Mouse (Mus musculus) heart, embryonic 12.5 days (tissue): ENCODE measurements around the gene Tmed1. TPM values are rescaled to one million over a fixed set of nuclear protein-coding genes. Genes with fewer than 3 reads are reported as not detected.
A peak's percentile ranks its signal among the peaks of the same experiment; 100 is the strongest.
"Not testable (repeated sequence)": the region's sequence is repeated elsewhere in the genome, so short reads cannot be mapped to it uniquely, and the experiment has no call there.

Experiments used
- ATAC-seq: fragments of 200-750 bp; cut with Nextera tagmentation; 2 replicates; pipeline ENCODE4 v1.8.0; 2017; ENCODE audit warnings: moderate TSS enrichment, moderate library complexity; ENCODE audit not compliant: insufficient number of reproducible peaks, low FRiP score
- H3K27ac ChIP-seq: fragments of 300-500 bp; sonication (generic); 2 replicates; pipeline ENCODE4 v1.5.1; 2016; ENCODE audit warnings: mild to moderate bottlenecking, moderate library complexity; ENCODE audit not compliant: poor library complexity, severe bottlenecking
- H3K27me3 ChIP-seq: fragments of 300-500 bp; sonication (generic); replicated peaks from 2 replicates; pipeline ENCODE4 v1.6.1; 2016; ENCODE audit warnings: mild to moderate bottlenecking, moderate library complexity
- H3K36me3 ChIP-seq: fragments of 300-500 bp; sonication (generic); 2 replicates; pipeline ENCODE4 v1.6.1; 2016; ENCODE audit warnings: mild to moderate bottlenecking, moderate library complexity
- H3K4me1 ChIP-seq: fragments of 300-500 bp; sonication (generic); replicated peaks from 2 replicates; pipeline ENCODE4 v1.6.1; 2016; ENCODE audit warnings: mild to moderate bottlenecking
- H3K4me2 ChIP-seq: fragments of 300-500 bp; sonication (generic); 2 replicates; pipeline ENCODE4 v1.6.1; 2016; ENCODE audit warnings: mild to moderate bottlenecking, moderate library complexity
- H3K4me3 ChIP-seq: fragments of 300-500 bp; sonication (generic); 2 replicates; pipeline ENCODE4 v1.5.1; 2016; ENCODE audit warnings: mild to moderate bottlenecking
- H3K9ac ChIP-seq: fragments of 300-500 bp; sonication (generic); 2 replicates; pipeline ENCODE4 v1.6.1; 2016; ENCODE audit warnings: mild to moderate bottlenecking, moderate library complexity
- H3K9me3 ChIP-seq: fragments of 300-500 bp; sonication (generic); replicated peaks from 2 replicates; pipeline ENCODE4 v1.6.1; 2016; ENCODE audit warnings: mild to moderate bottlenecking, moderate library complexity
- WGBS: fragments of 180-500 bp; shearing (Covaris S2); methylation state at CpG from one replicate; pipeline ENCODE4 v1.1.7; 2016; 5-methylcytosine and 5-hydroxymethylcytosine counted together
- polyA plus RNA-seq: library from polyadenylated mRNA; unstranded; fragments of >200 nt; fragmentation: Nextera tagmentation; extraction: Ambion mirVana; gene quantifications from 2 replicates; pipeline ENCODE4 v1.2.1, GENCODE M21; 2016

Tmed1 gene
- polyA plus RNA-seq, 1 experiment from 2014 or later, result 92.3 TPM

DNA sequence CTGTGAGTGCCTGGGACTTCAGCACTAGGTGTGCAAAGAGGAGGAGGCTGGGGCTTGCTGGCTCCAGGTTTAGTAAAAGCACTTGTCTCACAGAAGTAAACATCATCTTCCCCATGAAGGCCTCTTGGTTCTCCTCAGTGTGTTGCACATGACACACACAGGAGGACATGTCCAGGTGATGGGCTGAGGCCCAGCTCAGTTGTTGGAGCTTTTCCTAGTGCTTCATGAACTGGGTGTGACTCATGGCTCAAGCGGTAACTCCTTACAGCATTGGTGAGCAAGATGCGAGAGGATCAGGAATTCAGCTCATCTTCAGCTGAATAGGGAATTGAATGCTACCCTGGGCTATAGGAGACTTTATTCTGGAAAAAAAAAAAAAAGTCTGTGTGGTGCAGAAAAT, 12.4 kb downstream of the Tmed1 start:
- H3K27ac ChIP-seq, result 0 out of 2 replicates have a peak overlapping the region, but pooled peaks have one; percentile 20
- peaks cover 12% of the 10 kb centered on the region; the same call in 1 of the 2 replicates for H3K4me1 ChIP-seq
- WGBS, result 93% methylated on average over 2 of the region's 2 CpGs
- no peak overlapping the region for H3K4me2 ChIP-seq
- H3K9me3 ChIP-seq, result no peaks in the 10 kb centered on the region
- no peak overlapping the region for H3K4me3 ChIP-seq
- no peak for ATAC-seq
- no peak overlapping the region for H3K9ac ChIP-seq
- peaks cover 73% of the 10 kb centered on the region for H3K36me3 ChIP-seq
- no peaks in the 10 kb centered on the region for H3K27me3 ChIP-seq

DNA sequence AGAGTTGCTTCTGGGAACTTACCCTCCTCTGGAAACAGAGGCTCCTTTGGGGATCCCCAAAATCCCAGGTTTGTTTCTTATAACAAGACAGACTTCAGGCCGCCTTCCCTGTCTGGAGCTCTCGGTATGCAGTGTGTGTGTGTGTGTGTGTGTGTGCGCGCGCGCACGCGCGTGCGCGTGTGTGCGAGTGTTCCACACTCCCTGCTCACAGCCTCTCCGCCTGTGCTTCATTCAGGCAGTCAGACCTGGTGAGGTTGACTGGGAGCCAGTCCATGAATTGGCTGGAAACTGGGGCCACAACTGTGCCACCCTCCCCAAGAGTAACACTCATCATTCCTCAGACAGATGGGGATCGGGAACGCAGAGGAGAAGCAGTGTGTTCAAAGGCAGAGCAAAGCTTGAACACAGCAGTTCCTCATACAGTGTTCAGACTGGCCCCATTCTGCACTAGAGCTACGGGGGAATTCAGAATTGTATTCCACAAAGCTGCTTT, 13.0 kb downstream of the Tmed1 start:
- no peak for ATAC-seq
- Histone ChIP-seq H3K4me1 (peaks cover 12% of the 10 kb centered on the region; the same call in 1 of the 2 replicates), H3K27me3 (no peaks in the 10 kb centered on the region), H3K9me3 (no peaks in the 10 kb centered on the region), H3K4me2 (no peak overlapping the region), H3K9ac (no peak overlapping the region), H3K36me3 (peaks cover 73% of the 10 kb centered on the region), H3K27ac (peak overlapping the region; percentile 20; the same call in 1 of the 2 replicates), H3K4me3 (no peak overlapping the region)
- 93% methylated on average over 16 of the region's 16 CpGs for WGBS

DNA sequence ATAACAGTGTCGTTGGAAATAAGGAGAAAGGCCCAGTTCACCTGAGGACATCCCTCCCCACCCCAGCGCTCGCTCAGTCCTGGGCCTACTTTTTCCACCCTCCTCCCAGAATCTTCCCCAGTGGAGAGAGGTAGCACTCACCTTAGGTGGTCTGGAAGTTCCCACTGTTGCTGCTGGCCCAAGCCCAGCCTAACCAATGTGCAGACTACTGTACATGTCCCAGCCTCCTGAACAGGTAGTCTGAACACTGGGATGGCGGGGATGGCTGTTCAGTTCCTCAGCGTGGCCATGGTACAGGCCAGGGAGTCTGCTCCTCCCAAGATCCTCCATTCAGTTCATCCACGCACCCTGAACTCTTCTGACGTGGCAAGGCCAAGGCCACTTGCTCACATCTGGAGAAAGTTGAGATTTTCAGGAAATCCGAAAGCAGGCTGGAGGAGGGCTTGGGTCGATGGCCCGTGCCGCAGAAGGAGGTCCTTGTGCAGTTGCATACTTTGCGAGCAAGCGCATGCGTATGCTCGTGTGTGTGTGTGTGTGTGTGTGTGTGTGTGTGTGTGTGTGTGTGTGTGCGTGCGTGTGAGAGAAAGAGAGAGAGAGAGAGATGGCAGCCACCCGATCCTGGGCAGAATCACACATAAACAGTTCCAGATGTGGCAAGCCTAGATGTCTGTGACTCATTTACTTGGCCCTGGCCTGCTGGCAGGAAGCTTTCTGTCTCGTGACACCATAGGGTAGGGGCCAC, 13.6 kb downstream of the Tmed1 start:
- peaks cover 12% of the 10 kb centered on the region; the same call in 1 of the 2 replicates for H3K4me1 ChIP-seq
- 0 out of 2 replicates have a peak, but pooled peaks have one; percentile 16 for ATAC-seq
- no peaks in the 10 kb centered on the region for H3K27me3 ChIP-seq
- peak overlapping the region; percentile 20; the same call in 1 of the 2 replicates for H3K27ac ChIP-seq
- H3K9me3 ChIP-seq, result no peaks in the 10 kb centered on the region
- H3K4me3 ChIP-seq, result no peak overlapping the region
- WGBS, result 81% methylated on average over 19 of the region's 19 CpGs
- H3K36me3 ChIP-seq, result peaks cover 77% of the 10 kb centered on the region
- no peak overlapping the region for H3K9ac ChIP-seq
- no peak overlapping the region for H3K4me2 ChIP-seq

DNA sequence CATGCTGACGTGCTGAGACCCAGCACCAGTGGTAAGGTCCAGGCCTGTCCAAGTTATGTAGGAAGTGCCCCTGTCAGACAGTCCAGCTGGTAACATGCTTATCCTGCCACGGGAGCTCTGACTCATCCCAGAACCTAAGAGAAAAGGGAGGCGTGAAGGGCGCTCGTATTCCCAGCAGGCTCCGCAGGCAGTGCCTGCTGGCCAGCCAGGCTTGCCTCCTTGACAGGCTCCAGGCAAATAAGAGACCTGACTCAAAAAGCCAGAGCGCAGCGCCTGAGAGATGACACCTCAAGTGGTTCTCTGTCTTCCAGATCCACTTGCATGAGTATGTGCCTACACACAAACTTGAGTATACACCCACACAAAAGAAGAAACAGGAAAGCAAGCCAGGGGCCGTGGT, 15.3 kb downstream of the Tmed1 start:
- Histone ChIP-seq H3K36me3 (peaks cover 83% of the 10 kb centered on the region), H3K4me1 (peaks cover 12% of the 10 kb centered on the region; the same call in 1 of the 2 replicates), H3K27me3 (no peaks in the 10 kb centered on the region), H3K27ac (no peak overlapping the region), H3K9me3 (no peaks in the 10 kb centered on the region), H3K4me3 (no peak overlapping the region), H3K4me2 (no peak overlapping the region), H3K9ac (no peak overlapping the region)
- ATAC-seq, result peak; percentile 16; the same call in 1 of the 2 replicates
- 58% methylated on average over 9 of the region's 9 CpGs for WGBS

DNA sequence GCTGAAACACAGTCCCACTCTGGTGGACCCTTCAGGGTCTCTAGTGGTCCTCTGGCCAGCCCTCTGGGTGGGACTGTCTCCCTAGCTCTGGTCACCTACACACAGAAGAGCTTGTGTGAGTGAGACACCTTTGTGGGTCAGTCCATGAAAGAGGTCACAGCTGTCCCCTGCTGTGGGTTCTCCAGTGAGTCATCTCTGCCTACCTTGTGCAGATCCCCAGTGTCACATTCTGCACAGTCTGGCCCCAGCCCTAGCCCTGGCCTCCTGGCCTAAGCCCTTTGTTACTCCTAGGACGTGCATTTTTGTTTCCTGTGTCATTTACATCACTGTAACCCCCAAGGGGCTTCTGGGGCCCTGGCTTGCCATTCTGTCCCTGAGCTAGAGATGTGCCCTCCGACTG, 16.1 kb downstream of the Tmed1 start:
- WGBS, result 66% methylated on average over 2 of the region's 2 CpGs
- H3K4me1 ChIP-seq, result peaks cover 12% of the 10 kb centered on the region; the same call in 1 of the 2 replicates
- no peak overlapping the region for H3K4me3 ChIP-seq
- H3K27ac ChIP-seq, result no peak overlapping the region
- no peaks in the 10 kb centered on the region for H3K9me3 ChIP-seq
- no peak overlapping the region for H3K9ac ChIP-seq
- H3K27me3 ChIP-seq, result no peaks in the 10 kb centered on the region
- ATAC-seq, result no peak
- no peak overlapping the region for H3K4me2 ChIP-seq
- peaks cover 81% of the 10 kb centered on the region for H3K36me3 ChIP-seq

DNA sequence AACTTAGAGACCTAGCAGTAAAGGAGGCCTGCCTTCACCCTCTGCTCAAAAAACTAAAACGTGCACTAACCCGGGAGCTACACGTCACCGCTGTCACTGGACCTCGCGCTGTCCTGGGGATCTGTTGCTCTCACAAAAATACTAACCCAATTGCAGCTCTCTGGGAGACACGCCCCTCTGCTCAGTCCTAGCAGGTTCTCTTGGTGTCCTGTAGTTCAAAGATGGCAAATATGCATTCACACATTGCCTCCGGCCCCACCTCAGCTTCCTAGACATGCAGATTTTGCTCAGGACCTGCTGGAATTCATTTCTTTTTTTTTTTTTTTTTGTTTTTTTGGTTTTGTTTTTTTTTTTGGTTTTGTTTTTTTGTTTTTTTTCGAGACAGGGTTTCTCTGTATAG, 19.4 kb downstream of the Tmed1 start:
- H3K4me2 ChIP-seq, result no peak overlapping the region
- H3K9ac ChIP-seq, result no peak overlapping the region
- no peaks in the 10 kb centered on the region for H3K9me3 ChIP-seq
- WGBS, result 89% methylated on average over 9 of the region's 9 CpGs
- ATAC-seq, result no peak
- no peaks in the 10 kb centered on the region for H3K27me3 ChIP-seq
- H3K4me3 ChIP-seq, result no peak overlapping the region
- no peak overlapping the region for H3K27ac ChIP-seq
- peaks cover 12% of the 10 kb centered on the region; the same call in 1 of the 2 replicates for H3K4me1 ChIP-seq
- H3K36me3 ChIP-seq, result peaks cover 79% of the 10 kb centered on the region

DNA sequence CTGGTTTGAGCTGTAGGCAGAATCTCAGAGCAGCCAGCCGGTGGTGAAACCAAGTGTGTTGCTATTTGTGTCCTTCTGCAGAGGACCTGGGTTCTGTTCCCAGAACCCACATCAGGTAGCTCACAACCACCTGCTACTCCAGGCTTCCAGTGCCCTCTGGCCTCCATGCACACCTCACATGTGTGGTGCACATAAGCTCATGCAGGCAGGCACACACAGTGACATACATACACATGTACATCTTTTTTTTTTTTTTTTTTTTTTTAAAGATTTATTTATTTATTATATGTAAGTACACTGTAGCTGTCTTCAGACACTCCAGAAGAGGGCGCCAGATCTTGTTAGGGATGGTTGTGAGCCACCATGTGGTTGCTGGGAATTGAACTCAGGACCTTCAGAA, 21.8 kb downstream of the Tmed1 start:
- H3K36me3 ChIP-seq, result peaks cover 80% of the 10 kb centered on the region
- H3K4me2 ChIP-seq, H3K4me3 ChIP-seq, ATAC-seq, H3K9ac ChIP-seq, H3K4me1 ChIP-seq, H3K9me3 ChIP-seq, H3K27ac ChIP-seq, H3K27me3 ChIP-seq: not testable (repeated sequence)
- 73% methylated on average over 2 of the region's 2 CpGs for WGBS

DNA sequence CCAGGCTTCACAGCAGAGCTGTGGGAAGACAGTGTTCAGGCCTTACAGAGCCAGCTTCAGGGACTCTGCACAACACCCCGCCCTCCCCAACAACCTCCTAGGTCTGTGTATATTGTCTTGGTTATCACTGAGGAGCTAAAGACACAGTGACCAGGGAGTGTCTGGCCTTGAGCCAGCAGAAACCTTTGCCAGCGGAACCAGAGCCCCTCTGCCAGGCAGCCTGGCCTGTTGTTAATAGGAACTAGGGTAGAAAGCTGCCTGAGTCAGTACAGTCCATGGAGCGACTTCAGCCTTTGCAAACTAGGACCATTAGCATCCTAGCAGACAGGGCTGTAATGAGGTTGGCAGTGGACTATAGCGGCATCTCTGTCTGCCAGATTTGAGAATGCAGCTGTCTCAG, 26.0 kb downstream of the Tmed1 start:
- H3K9ac ChIP-seq, result no peak overlapping the region
- 79% methylated on average over 4 of the region's 4 CpGs for WGBS
- no peaks in the 10 kb centered on the region for H3K27me3 ChIP-seq
- ATAC-seq, result no peak
- H3K4me2 ChIP-seq, result no peak overlapping the region
- H3K4me3 ChIP-seq, result no peak overlapping the region
- 0 out of 2 replicates have a peak, but pooled peaks cover 2% of the 10 kb centered on the region for H3K9me3 ChIP-seq
- peaks cover 83% of the 10 kb centered on the region for H3K36me3 ChIP-seq
- no peak overlapping the region for H3K27ac ChIP-seq
- no peaks in the 10 kb centered on the region; the same call in 1 of the 2 replicates for H3K4me1 ChIP-seq

DNA sequence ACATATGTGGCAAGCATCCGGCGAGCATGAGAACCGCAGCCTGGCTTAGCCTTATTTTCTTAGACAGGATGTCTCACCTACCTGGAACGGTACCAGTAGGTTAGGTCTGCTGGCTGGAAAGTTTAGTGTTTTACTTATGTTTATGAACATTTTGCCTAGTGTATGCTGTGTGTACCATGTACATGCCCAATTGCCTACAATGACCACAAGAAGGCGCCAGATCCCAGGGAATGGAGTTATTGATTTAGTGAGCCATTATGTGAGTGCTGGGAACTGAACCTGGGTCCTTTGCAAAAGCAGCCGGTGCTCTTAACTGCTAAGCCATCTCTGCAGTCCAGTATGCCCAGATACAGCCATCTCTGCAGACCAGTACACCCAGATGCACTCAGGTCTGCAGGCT, 32.3 kb downstream of the Tmed1 start:
- peaks cover 91% of the 10 kb centered on the region for H3K36me3 ChIP-seq
- WGBS, result 96% methylated on average over 6 of the region's 6 CpGs
- ATAC-seq, result no peak
- no peak overlapping the region for H3K4me2 ChIP-seq
- no peak overlapping the region for H3K4me3 ChIP-seq
- H3K9me3 ChIP-seq, result peaks cover 9% of the 10 kb centered on the region; the same call in 1 of the 2 replicates
- no peaks in the 10 kb centered on the region; the same call in 1 of the 2 replicates for H3K4me1 ChIP-seq
- no peak overlapping the region for H3K27ac ChIP-seq
- H3K27me3 ChIP-seq, result no peaks in the 10 kb centered on the region
- no peak overlapping the region for H3K9ac ChIP-seq

DNA sequence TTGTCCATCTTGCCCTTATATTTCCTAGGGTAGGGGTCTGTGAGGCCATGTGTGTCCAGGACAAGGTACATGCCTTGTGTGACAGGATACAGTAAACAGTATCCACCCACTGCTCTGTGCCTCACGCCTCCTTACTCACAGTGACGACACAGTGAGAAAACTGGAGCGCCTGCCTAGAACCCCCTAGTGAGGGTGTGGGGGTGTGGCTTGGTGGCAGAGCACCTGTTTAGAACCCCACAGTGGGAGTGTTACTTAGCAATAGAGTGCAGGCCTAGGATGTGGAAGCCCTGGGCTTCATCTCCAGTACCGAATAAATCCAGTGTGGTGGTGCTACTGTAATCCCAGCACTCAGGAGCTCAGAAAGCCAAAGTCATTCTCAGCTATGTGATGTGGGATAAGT, 37.1 kb downstream of the Tmed1 start:
- Histone ChIP-seq H3K27me3 (no peaks in the 10 kb centered on the region), H3K4me1 (no peaks in the 10 kb centered on the region), H3K9ac (no peak overlapping the region), H3K36me3 (peaks cover 91% of the 10 kb centered on the region), H3K9me3 (peaks cover 5% of the 10 kb centered on the region; the same call in 1 of the 2 replicates), H3K4me2 (no peak overlapping the region), H3K27ac (no peak overlapping the region), H3K4me3 (no peak overlapping the region)
- 79% methylated on average over 4 of the region's 4 CpGs for WGBS
- no peak for ATAC-seq

DNA sequence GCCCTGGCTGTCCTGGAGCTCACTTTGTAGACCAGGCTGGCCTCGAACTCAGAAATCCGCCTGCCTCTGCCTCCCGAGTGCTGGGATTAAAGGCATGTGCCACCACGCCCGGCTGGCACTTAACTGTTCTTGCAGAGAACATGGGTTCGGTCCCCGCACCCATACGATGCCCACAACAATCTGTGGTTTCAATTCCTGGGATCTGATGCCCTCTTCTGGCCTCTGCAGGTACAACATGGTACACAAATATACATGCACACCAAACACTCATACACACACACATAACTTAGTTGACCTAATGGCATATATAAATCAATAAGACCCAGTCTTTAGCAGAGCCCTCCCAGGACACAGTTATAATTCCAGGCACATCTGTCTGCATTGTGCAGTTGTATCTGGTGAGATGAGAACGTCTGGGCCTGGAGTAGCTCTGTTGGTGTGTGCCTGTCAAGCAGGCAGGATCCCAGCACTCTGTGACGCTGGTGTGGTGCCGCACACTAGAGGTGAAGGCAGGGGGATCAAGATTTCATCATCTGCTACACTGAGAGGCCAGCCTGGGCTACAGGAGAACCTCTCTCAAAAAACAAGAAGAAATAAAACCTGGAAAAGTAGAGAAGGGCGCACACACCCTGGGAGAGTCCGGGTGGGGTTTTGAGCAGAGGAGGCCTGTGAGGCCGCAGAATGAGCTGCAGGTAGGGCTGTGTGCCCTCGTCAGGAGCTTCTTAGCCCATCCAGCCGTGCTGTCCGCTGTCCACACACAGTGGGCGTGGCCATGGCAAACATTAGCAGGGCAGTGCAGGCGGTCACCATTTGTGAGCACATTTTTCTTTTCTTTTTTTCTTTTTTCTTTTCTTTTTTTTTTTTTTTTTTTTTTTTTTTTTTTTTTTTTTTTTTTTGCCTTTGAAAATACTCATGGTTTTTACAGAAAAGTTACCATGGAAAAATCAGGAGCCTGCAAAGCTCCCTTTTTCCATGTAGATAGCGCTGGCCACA, 40.7 kb downstream of the Tmed1 start:
- H3K9me3 ChIP-seq, result no peaks in the 10 kb centered on the region
- no peak overlapping the region for H3K4me2 ChIP-seq
- no peaks in the 10 kb centered on the region for H3K4me1 ChIP-seq
- H3K4me3 ChIP-seq, result no peak overlapping the region
- H3K9ac ChIP-seq, result no peak overlapping the region
- no peak overlapping the region for H3K27ac ChIP-seq
- peaks cover 80% of the 10 kb centered on the region for H3K36me3 ChIP-seq
- no peak for ATAC-seq
- WGBS, result 90% methylated on average over 20 of the region's 20 CpGs
- H3K27me3 ChIP-seq, result no peaks in the 10 kb centered on the region
